Mouse (Mus musculus) G1E (cell line): Measurements from ENCODE around the gene Pbx1.

Experiments
- CTCF ChIP-seq: IDR thresholded peaks from 2 replicates; pipeline ENCODE4 v1.5.1; 2012; ENCODE audit warnings: low read depth, low read length, inconsistent platforms, mixed read lengths
- GATA1 ChIP-seq: IDR thresholded peaks from 2 replicates; pipeline ENCODE4 v1.6.1; 2012; ENCODE audit warnings: borderline replicate concordance, low read length, inconsistent platforms, mixed read lengths
- GATA2 ChIP-seq: IDR thresholded peaks from 2 replicates; pipeline ENCODE4 v1.6.1; 2012; ENCODE audit warnings: low read depth, low read length, inconsistent platforms, borderline replicate concordance
- TAL1 ChIP-seq: conservative IDR thresholded peaks from 2 replicates; pipeline ENCODE4 v1.6.1; 2012; ENCODE audit warnings: low read depth, low read length, inconsistent platforms, mixed read lengths

GRCm38 (mm10) chr1:168169791-168170190 is 262.3 kb downstream of the Pbx1 start:
- TF ChIP-seq CTCF, result no peak
- no peak for TF ChIP-seq GATA1
- TF ChIP-seq TAL1, result no peak
- no peak for TF ChIP-seq GATA2
